Comparison of ENCODE assay signal across 17 mouse cellular contexts in genomic region chr6:77468058-77468457, GRCm38 (mm10).
A peak's percentile ranks its signal among the peaks of the same experiment; 100 is the strongest.
DNase-seq lines count a peak whose midpoint lies in the region; ATAC-seq and TF ChIP-seq lines count a peak whose summit lies in the region.
"Had no signal": no experiment of that assay in that cellular context is flagged by ENCODE, and none has a peak within 500 bp of the region (broad histone marks: within the 10 kb centered on the region; RNA-seq: fewer than 3 reads in every experiment).

No protein-coding gene starts in this region.

- peaks cover 7% of the 10 kb centered on the region for H3K4me1 ChIP-seq in forebrain, embryonic 15.5 days
- H3K4me1 ChIP-seq in forebrain, embryonic 11.5 days (replicated peaks; ENCODE audit: control insufficient read depth, insufficient read depth, low read length), result no peaks in the 10 kb centered on the region
- H3K4me1 ChIP-seq in midbrain, postnatal 0 days (ENCODE audit: insufficient read depth, low read length), result no peaks in the 10 kb centered on the region
- H3K4me1 ChIP-seq in midbrain, embryonic 13.5 days (replicated peaks), result 0 out of 2 replicates have a peak, but pooled peaks cover 2% of the 10 kb centered on the region
- H3K4me1 ChIP-seq: intestine, embryonic 15.5 days; kidney, embryonic 15.5 days; limb, embryonic 15.5 days; neural tube, embryonic 15.5 days had no signal

- TF ChIP-seq CTCF in midbrain, postnatal 0 days (IDR thresholded peaks at IDR 0.05), result no peak

- H3K9me3 ChIP-seq in forebrain, embryonic 15.5 days, result no peaks in the 10 kb centered on the region
- no peaks in the 10 kb centered on the region for H3K9me3 ChIP-seq in forebrain, embryonic 11.5 days (ENCODE audit: control insufficient read depth, low read length)
- no peaks in the 10 kb centered on the region for H3K9me3 ChIP-seq in midbrain, postnatal 0 days (ENCODE audit: low read length)
- H3K9me3 ChIP-seq in midbrain, embryonic 13.5 days, result no peaks in the 10 kb centered on the region
- H3K9me3 ChIP-seq: intestine, embryonic 15.5 days; kidney, embryonic 15.5 days; limb, embryonic 15.5 days; midbrain, embryonic 15.5 days; neural tube, embryonic 15.5 days had no signal

- peak; percentile 51; the same call in 1 of the 2 replicates for ATAC-seq in forebrain, embryonic 15.5 days (replicated peaks)
- no peak for ATAC-seq in forebrain, embryonic 11.5 days (replicated peaks; ENCODE audit: low FRiP score)
- no peak for ATAC-seq in midbrain, postnatal 0 days (ENCODE audit: low FRiP score)
- ATAC-seq in midbrain, embryonic 13.5 days, result no peak
- ATAC-seq: intestine, embryonic 15.5 days; lung, postnatal 0 days; midbrain, embryonic 15.5 days had no signal

- WGBS in forebrain, embryonic 15.5 days, result 52% methylated on average over 3 of the region's 3 CpGs
- WGBS in forebrain, embryonic 11.5 days, result 68% methylated on average over 3 of the region's 3 CpGs
- 88% methylated on average over 3 of the region's 3 CpGs for WGBS in midbrain, postnatal 0 days
- WGBS in midbrain, embryonic 13.5 days, result 82% methylated on average over 3 of the region's 3 CpGs

- no peaks in the 10 kb centered on the region for H3K36me3 ChIP-seq in forebrain, embryonic 15.5 days
- no peaks in the 10 kb centered on the region for H3K36me3 ChIP-seq in forebrain, embryonic 11.5 days (ENCODE audit: control insufficient read depth, insufficient read depth, low read length)
- no peaks in the 10 kb centered on the region for H3K36me3 ChIP-seq in midbrain, postnatal 0 days (ENCODE audit: insufficient read depth, low read length)
- no peaks in the 10 kb centered on the region for H3K36me3 ChIP-seq in midbrain, embryonic 13.5 days
- H3K36me3 ChIP-seq: intestine, embryonic 15.5 days; kidney, embryonic 15.5 days; limb, embryonic 15.5 days; midbrain, embryonic 15.5 days; neural tube, embryonic 15.5 days had no signal

- no peak overlapping the region for H3K4me3 ChIP-seq in forebrain, embryonic 15.5 days
- H3K4me3 ChIP-seq in forebrain, embryonic 11.5 days (ENCODE audit: low read depth, low read length), result no peak overlapping the region
- no peak overlapping the region for H3K4me3 ChIP-seq in midbrain, postnatal 0 days (ENCODE audit: low read depth, low read length)
- no peak overlapping the region for H3K4me3 ChIP-seq in midbrain, embryonic 13.5 days (replicated peaks)
- H3K4me3 ChIP-seq: intestine, embryonic 15.5 days; kidney, embryonic 15.5 days; limb, embryonic 15.5 days; midbrain, embryonic 15.5 days; neural tube, embryonic 15.5 days had no signal

- H3K27me3 ChIP-seq in forebrain, embryonic 15.5 days, result no peaks in the 10 kb centered on the region
- no peaks in the 10 kb centered on the region for H3K27me3 ChIP-seq in forebrain, embryonic 11.5 days (ENCODE audit: control insufficient read depth, insufficient read depth, low read length)
- H3K27me3 ChIP-seq in midbrain, postnatal 0 days (ENCODE audit: insufficient read depth, low read length), result no peaks in the 10 kb centered on the region
- H3K27me3 ChIP-seq in midbrain, embryonic 13.5 days, result no peaks in the 10 kb centered on the region
- H3K27me3 ChIP-seq: intestine, embryonic 15.5 days; kidney, embryonic 15.5 days; limb, embryonic 15.5 days; midbrain, embryonic 15.5 days; neural tube, embryonic 15.5 days had no signal

- H3K4me2 ChIP-seq in forebrain, embryonic 15.5 days (replicated peaks), result no peak overlapping the region
- H3K4me2 ChIP-seq in forebrain, embryonic 11.5 days (ENCODE audit: low read depth, low read length, severe bottlenecking), result no peak overlapping the region
- H3K4me2 ChIP-seq in midbrain, postnatal 0 days (ENCODE audit: low read depth, low read length, poor library complexity, severe bottlenecking), result no peak overlapping the region
- no peak overlapping the region for H3K4me2 ChIP-seq in midbrain, embryonic 13.5 days (replicated peaks)
- H3K4me2 ChIP-seq: intestine, embryonic 15.5 days; kidney, embryonic 15.5 days; limb, embryonic 15.5 days; midbrain, embryonic 15.5 days; neural tube, embryonic 15.5 days had no signal

- H3K27ac ChIP-seq in forebrain, embryonic 15.5 days (replicated peaks), result peak overlapping the region; percentile 50; the same call in 1 of the 2 replicates
- H3K27ac ChIP-seq in forebrain, embryonic 11.5 days (ENCODE audit: low read depth, low read length), result no peak overlapping the region
- H3K27ac ChIP-seq in midbrain, postnatal 0 days (ENCODE audit: low read depth, low read length), result no peak overlapping the region
- no peak overlapping the region for H3K27ac ChIP-seq in midbrain, embryonic 13.5 days
- H3K27ac ChIP-seq: intestine, embryonic 15.5 days; kidney, embryonic 15.5 days; limb, embryonic 15.5 days; midbrain, embryonic 15.5 days; neural tube, embryonic 15.5 days had no signal

- DNase-seq in forebrain, embryonic 11.5 days (ENCODE audit: low spot score), result no peak
- peak; percentile 40 for DNase-seq in midbrain, postnatal 0 days (ENCODE audit: low spot score)
- DNase-seq in cerebellum, adult 9-11 months, result peak; percentile 43
- DNase-seq in ovary, adult 18-20 months (ENCODE audit: low spot score), result no peak
- no peak for DNase-seq in right cerebral cortex, postnatal 25 days
- DNase-seq: gastrocnemius, postnatal 36 days; kidney, postnatal 4 days; right cerebral cortex, postnatal 14 days; thymus, postnatal 36 days had no signal

- no peak overlapping the region for H3K9ac ChIP-seq in forebrain, embryonic 15.5 days (replicated peaks)
- H3K9ac ChIP-seq in forebrain, embryonic 11.5 days (ENCODE audit: low read length), result no peak overlapping the region
- no peak overlapping the region for H3K9ac ChIP-seq in midbrain, postnatal 0 days (replicated peaks; ENCODE audit: low read length, poor library complexity, severe bottlenecking)
- H3K9ac ChIP-seq in midbrain, embryonic 13.5 days (replicated peaks), result no peak overlapping the region
- H3K9ac ChIP-seq: intestine, embryonic 15.5 days; kidney, embryonic 15.5 days; limb, embryonic 15.5 days; midbrain, embryonic 15.5 days; neural tube, embryonic 15.5 days had no signal

Comparison
In these comparisons a context has a peak if more than half of its experiments do, and no peak if none do; other contexts are left out.
1. DNase-seq: peak in midbrain, postnatal 0 days (single experiment) and cerebellum, adult 9-11 months (single experiment); none in forebrain, embryonic 11.5 days (single experiment), ovary, adult 18-20 months (single experiment) and right cerebral cortex, postnatal 25 days (single experiment).